Mouse (Mus musculus): Measurements from ENCODE around the gene Heca.
"Not testable (repeated sequence)": the region's sequence is repeated elsewhere in the genome, so short reads cannot be mapped to it uniquely, and the experiment has no call there.

Gene Heca

GRCm38 (mm10) chr10:17947960-17948730 is at the start of gene Heca:
TSS of gene Heca (minus strand) at chr10:17948067.
- in situ Hi-C loops (cut with MboI; ENCODE audit: low sequenced_read_pairs), result no loop called here

- in situ Hi-C loops (cut with MboI; ENCODE audit: low sequenced_read_pairs), result no loop called here
Measured at GRCm38 (mm10) chr10:17990576-17990975, 42.7 kb upstream of the Heca start.

GRCm38 (mm10) chr10:17989136-17989535 is 41.3 kb upstream of the Heca start:
- in situ Hi-C loops (cut with MboI; ENCODE audit: low sequenced_read_pairs), result no loop called here

GRCm38 (mm10) chr10:17987823-17988423 is 40.1 kb upstream of the Heca start:
- in situ Hi-C loops (cut with MboI; ENCODE audit: low sequenced_read_pairs), result no loop called here

- in situ Hi-C loops (cut with MboI; ENCODE audit: low sequenced_read_pairs), result no loop called here
Measured at GRCm38 (mm10) chr10:17983313-17983712, 35.4 kb upstream of the Heca start.

- in situ Hi-C loops (cut with MboI; ENCODE audit: low sequenced_read_pairs), result no loop called here
Measured at GRCm38 (mm10) chr10:17966090-17966489, 18.2 kb upstream of the Heca start.

- in situ Hi-C loops (cut with MboI; ENCODE audit: low sequenced_read_pairs), result no loop called here
Measured at GRCm38 (mm10) chr10:17950761-17951160, 2.9 kb upstream of the Heca start.

GRCm38 (mm10) chr10:17947175-17947906 is 526 bp downstream of the Heca start:
- in situ Hi-C loops (cut with MboI; ENCODE audit: low sequenced_read_pairs), result no loop called here

- in situ Hi-C loops (cut with MboI; ENCODE audit: low sequenced_read_pairs), result not testable (repeated sequence)
Measured at GRCm38 (mm10) chr10:17946799-17947174, 1.1 kb downstream of the Heca start.

GRCm38 (mm10) chr10:17946046-17946445 is 1.8 kb downstream of the Heca start:
- in situ Hi-C loops (cut with MboI; ENCODE audit: low sequenced_read_pairs), result no loop called here

- in situ Hi-C loops (cut with MboI; ENCODE audit: low sequenced_read_pairs), result no loop called here
Measured at GRCm38 (mm10) chr10:17933622-17934021, 14.2 kb downstream of the Heca start.

- in situ Hi-C loops (cut with MboI; ENCODE audit: low sequenced_read_pairs), result no loop called here
Measured at GRCm38 (mm10) chr10:17932131-17932530, 15.7 kb downstream of the Heca start.

- in situ Hi-C loops (cut with MboI; ENCODE audit: low sequenced_read_pairs), result no loop called here
Measured at GRCm38 (mm10) chr10:17931157-17931556, 16.7 kb downstream of the Heca start.

- in situ Hi-C loops (cut with MboI; ENCODE audit: low sequenced_read_pairs), result no loop called here
Measured at GRCm38 (mm10) chr10:17930445-17931083, 17.3 kb downstream of the Heca start.

GRCm38 (mm10) chr10:17925200-17925599 is 22.7 kb downstream of the Heca start:
- in situ Hi-C loops (cut with MboI; ENCODE audit: low sequenced_read_pairs), result no loop called here

GRCm38 (mm10) chr10:17924166-17924565 is 23.7 kb downstream of the Heca start:
- in situ Hi-C loops (cut with MboI; ENCODE audit: low sequenced_read_pairs), result no loop called here

- in situ Hi-C loops (cut with MboI; ENCODE audit: low sequenced_read_pairs), result no loop called here
Measured at GRCm38 (mm10) chr10:17921381-17921780, 26.5 kb downstream of the Heca start.

- in situ Hi-C loops (cut with MboI; ENCODE audit: low sequenced_read_pairs), result no loop called here
Measured at GRCm38 (mm10) chr10:17919971-17920370, 27.9 kb downstream of the Heca start.

GRCm38 (mm10) chr10:17919032-17919431 is 28.8 kb downstream of the Heca start:
- in situ Hi-C loops (cut with MboI; ENCODE audit: low sequenced_read_pairs), result no loop called here

- in situ Hi-C loops (cut with MboI; ENCODE audit: low sequenced_read_pairs), result no loop called here
Measured at GRCm38 (mm10) chr10:17908731-17909130, 39.1 kb downstream of the Heca start.

GRCm38 (mm10) chr10:17906405-17906804 is 41.5 kb downstream of the Heca start:
- in situ Hi-C loops (cut with MboI; ENCODE audit: low sequenced_read_pairs), result not testable (repeated sequence)

Data from CH12F3 (cell line).